Mouse (Mus musculus): ENCODE data around the gene Olfr181.

Gene Olfr181

GRCm38 (mm10) chr16:58928655-58929054, at the start of gene Olfr181:
TSS of gene Olfr181 (minus strand) at chr16:58928755.
- no peak for DNase-seq (ENCODE audit: low spot score in 2 of 2)

GRCm38 (mm10) chr16:58929292-58929691, 737 bp upstream of the Olfr181 start, which contains the start of gene Olfr180:
TSS of gene Olfr180 (minus strand) at chr16:58929392.
- no peak for DNase-seq (ENCODE audit: low spot score in 2 of 2)

GRCm38 (mm10) chr16:58891963-58892362, 36.6 kb downstream of the Olfr181 start, which contains the start of gene Olfr178:
TSS of gene Olfr178 (minus strand) at chr16:58892063.
- DNase-seq (ENCODE audit: low spot score in 2 of 2) = no peak

GRCm38 (mm10) chr16:58884416-58884815, 44.1 kb downstream of the Olfr181 start:
- no peak for DNase-seq (ENCODE audit: low spot score in 2 of 2)
